Mouse (Mus musculus) C2C12 (cell line): ENCODE results near the gene Mobp. TPM values are rescaled to one million over a fixed set of nuclear protein-coding genes. Genes with fewer than 3 reads are reported as not detected.
A peak's percentile ranks its signal among the peaks of the same experiment; 100 is the strongest.

Source experiments
- H3K27me3 ChIP-seq: one replicate; pipeline ENCODE4 v1.6.1; 2011; ENCODE audit not compliant: control insufficient read depth, insufficient read depth, insufficient read length
- H3K36me3 ChIP-seq: one replicate; pipeline ENCODE4 v1.6.1; 2011; ENCODE audit not compliant: control insufficient read depth, insufficient read depth
- H3K4me3 ChIP-seq: one replicate; pipeline ENCODE4 v1.5.1; 2011; ENCODE audit warnings: mild to moderate bottlenecking, control low read depth; ENCODE audit not compliant: poor library complexity, insufficient read depth, severe bottlenecking
- H3K79me2 ChIP-seq: one replicate; pipeline ENCODE4 v1.6.1; 2011; ENCODE audit not compliant: control insufficient read depth, insufficient read depth
- H3K79me3 ChIP-seq: one replicate; pipeline ENCODE4 v1.6.1; 2011; ENCODE audit warnings: low read depth, control low read depth
- H3ac ChIP-seq: one replicate; pipeline ENCODE3; 2011; ENCODE audit warnings: low read depth; ENCODE audit not compliant: control insufficient read depth, insufficient read length
- CEBPB ChIP-seq: IDR thresholded peaks from one replicate; pipeline ENCODE4 v1.6.1; 2011; ENCODE audit warnings: low read depth, mild to moderate bottlenecking, control low read depth, moderate library complexity
- CTCF ChIP-seq: IDR thresholded peaks from one replicate; pipeline ENCODE4 v1.5.1; 2011; ENCODE audit not compliant: control insufficient read depth, insufficient read depth, insufficient read length
- FOSL1 ChIP-seq: IDR thresholded peaks from one replicate; pipeline ENCODE4 v1.8.0; 2011; ENCODE audit warnings: mild to moderate bottlenecking, low read length; ENCODE audit not compliant: poor library complexity, insufficient read depth, severe bottlenecking
- MAX ChIP-seq: IDR thresholded peaks from one replicate; pipeline ENCODE4 v1.6.1; 2011; ENCODE audit warnings: mild to moderate bottlenecking, control low read depth
- MYOD1 ChIP-seq: IDR thresholded peaks from one replicate; pipeline ENCODE4 v1.6.1; 2011; ENCODE audit warnings: low read depth; ENCODE audit not compliant: control insufficient read depth, insufficient read length
- MYOG ChIP-seq: IDR thresholded peaks from one replicate; pipeline ENCODE4 v1.6.1; 2011; ENCODE audit not compliant: control insufficient read depth, insufficient read length; ENCODE audit errors: extremely low read depth
- USF1 ChIP-seq: IDR thresholded peaks from one replicate; pipeline ENCODE4 v1.6.1; 2011; ENCODE audit warnings: low read depth, mild to moderate bottlenecking, control low read depth, moderate library complexity
- polyA plus RNA-seq: library from polyadenylated mRNA; unstranded; fragments of >200 nt; fragmentation: generic; extraction: Trizol; gene quantifications from one replicate; pipeline ENCODE4 v1.2.1, GENCODE M21; 2012; ENCODE audit warnings: missing spikeins

Gene Mobp
- polyA plus RNA-seq, 1 experiment = not detected

DNA sequence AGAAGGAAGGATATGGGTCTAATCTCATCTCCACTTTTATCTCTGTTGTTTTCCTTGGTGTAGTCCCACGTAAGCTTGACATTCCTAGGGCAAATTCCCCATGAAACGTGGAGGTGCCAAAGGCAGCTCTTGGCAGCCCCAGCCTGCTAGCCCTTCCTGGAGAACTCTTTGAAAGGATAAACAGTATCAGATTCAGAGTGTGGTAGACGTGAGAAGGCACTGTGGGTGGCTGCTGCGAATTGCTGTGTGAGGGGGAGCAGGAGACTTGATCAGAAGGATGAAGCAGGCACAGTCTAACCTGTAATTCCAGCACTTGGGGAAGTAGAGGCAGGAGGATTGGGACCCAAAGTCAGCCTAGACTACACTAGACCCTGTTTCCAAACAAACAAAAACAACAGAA, 51.4 kb downstream of the Mobp start:
- Histone ChIP-seq H3K4me3 (no peak overlapping the region), H3K79me3 (no peaks in the 10 kb centered on the region), H3K79me2 (no peaks in the 10 kb centered on the region), H3K27me3 (peaks cover 42% of the 10 kb centered on the region), H3ac (no peak overlapping the region), H3K36me3 (no peaks in the 10 kb centered on the region)
- TF ChIP-seq FOSL1 = no peak
- TF ChIP-seq MYOG = no peak
- TF ChIP-seq CEBPB = no peak
- no peak for TF ChIP-seq MYOD1
- TF ChIP-seq MAX = no peak
- no peak for TF ChIP-seq USF1
- TF ChIP-seq CTCF = no peak

- H3K27me3 ChIP-seq = peaks cover 40% of the 10 kb centered on the region
- no peak overlapping the region for H3K4me3 ChIP-seq
- H3K79me3 ChIP-seq = no peaks in the 10 kb centered on the region
- TF ChIP-seq MYOD1 = no peak
- H3K36me3 ChIP-seq = no peaks in the 10 kb centered on the region
- no peak overlapping the region for H3ac ChIP-seq
- no peaks in the 10 kb centered on the region for H3K79me2 ChIP-seq
Measured at GRCm38 (mm10) chr9:120201743-120202142, 52.2 kb downstream of the Mobp start.

DNA sequence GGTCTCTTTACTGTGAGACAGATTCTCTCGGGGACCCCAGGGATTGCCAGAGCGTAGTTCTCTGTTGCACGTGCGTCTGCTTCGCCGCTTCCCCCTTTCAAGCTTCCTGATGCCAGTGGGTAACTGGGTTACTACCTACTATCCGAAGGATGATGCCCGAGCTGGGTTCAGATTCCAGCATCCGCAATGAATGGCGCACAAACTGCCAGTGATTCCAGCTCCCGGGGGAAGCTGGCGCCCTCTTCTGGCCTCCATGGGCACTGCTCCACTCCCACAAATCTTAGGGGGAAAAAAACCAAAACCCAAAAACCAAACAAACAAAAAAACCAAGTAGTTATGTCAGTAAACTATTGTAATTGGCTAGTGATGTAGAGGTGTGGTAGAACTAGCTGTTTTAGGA, 53.2 kb downstream of the Mobp start:
- Histone ChIP-seq H3K4me3 (no peak overlapping the region), H3K79me3 (no peaks in the 10 kb centered on the region), H3K27me3 (peaks cover 42% of the 10 kb centered on the region), H3K79me2 (no peaks in the 10 kb centered on the region), H3K36me3 (no peaks in the 10 kb centered on the region), H3ac (no peak overlapping the region)
- TF ChIP-seq MYOD1 (no peak), MAX (no peak), CTCF (no peak), MYOG (no peak), USF1 (no peak), CEBPB (no peak), FOSL1 (no peak)

DNA sequence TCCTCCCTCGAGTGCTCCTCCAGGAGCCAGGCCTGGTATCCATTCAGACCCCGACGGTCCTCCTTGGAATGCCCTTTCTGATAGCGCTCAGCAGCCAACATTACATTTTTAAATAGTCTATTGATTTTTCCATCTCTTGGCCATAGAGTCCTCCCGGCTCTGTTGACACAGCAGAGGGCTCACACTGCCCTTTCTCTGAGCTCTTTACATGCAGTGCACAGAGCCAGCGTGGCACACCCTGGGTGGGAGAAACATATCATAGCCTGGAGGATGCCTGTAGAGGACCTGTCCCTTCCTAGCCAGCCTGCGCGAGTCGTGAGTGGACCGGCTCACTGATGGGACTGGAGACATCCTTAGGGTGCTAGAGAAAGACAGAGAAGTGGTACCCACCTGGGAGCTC, 54.4 kb downstream of the Mobp start:
- Histone ChIP-seq H3K79me2 (no peaks in the 10 kb centered on the region), H3K36me3 (no peaks in the 10 kb centered on the region), H3K4me3 (no peak overlapping the region), H3K27me3 (peaks cover 38% of the 10 kb centered on the region), H3K79me3 (no peaks in the 10 kb centered on the region), H3ac (no peak overlapping the region)
- no peak for TF ChIP-seq USF1
- TF ChIP-seq MYOD1 = no peak

DNA sequence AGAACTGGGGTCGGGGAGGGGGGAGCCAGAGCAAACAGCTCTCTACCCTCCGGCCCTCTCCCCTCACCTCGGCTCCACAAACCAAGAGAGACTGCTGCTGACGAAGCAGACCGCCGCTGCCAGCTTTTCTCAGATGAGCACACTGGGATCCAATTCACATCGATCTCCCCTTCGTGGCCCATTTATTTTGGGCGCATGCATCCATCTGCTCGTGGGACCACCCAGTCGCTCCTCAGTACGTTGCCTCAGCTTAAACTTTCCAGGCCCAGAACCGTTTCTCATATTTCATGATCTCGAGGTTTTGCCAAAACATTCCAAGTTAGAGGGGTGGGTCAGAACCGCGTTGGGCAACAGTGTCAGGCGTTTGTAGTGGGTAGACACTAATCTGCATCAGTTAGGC, 57.4 kb downstream of the Mobp start:
- Histone ChIP-seq H3ac (no peak overlapping the region), H3K4me3 (no peak overlapping the region), H3K79me3 (no peaks in the 10 kb centered on the region), H3K36me3 (no peaks in the 10 kb centered on the region), H3K79me2 (no peaks in the 10 kb centered on the region), H3K27me3 (peaks cover 24% of the 10 kb centered on the region)
- TF ChIP-seq MYOD1 = no peak
- no peak for TF ChIP-seq CEBPB
- no peak for TF ChIP-seq MAX

DNA sequence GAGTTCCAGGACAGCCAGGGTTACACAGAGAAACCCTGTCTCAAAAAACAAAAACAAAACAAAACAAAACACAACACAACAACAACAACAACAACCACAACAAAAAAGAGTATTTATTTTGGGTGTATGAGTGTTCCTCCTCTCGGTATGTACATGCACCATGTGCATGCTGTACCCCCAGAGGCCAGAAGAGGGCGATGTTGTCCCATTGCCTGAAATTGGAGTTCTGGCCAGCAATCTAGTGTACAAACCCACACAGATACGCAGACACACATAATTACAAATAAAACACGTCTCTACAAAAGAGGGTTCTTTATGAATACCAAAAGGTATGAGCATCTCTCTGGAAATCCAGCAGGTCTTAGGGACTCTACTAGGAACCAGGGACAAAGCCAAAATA, 60.6 kb downstream of the Mobp start:
- TF ChIP-seq FOSL1 (no peak), USF1 (no peak), MAX (peak; percentile 33), CEBPB (no peak), MYOD1 (no peak), MYOG (no peak), CTCF (peak; percentile 57)
- Histone ChIP-seq H3K4me3 (no peak overlapping the region), H3K36me3 (no peaks in the 10 kb centered on the region), H3ac (no peak overlapping the region), H3K27me3 (peaks cover 13% of the 10 kb centered on the region), H3K79me2 (no peaks in the 10 kb centered on the region), H3K79me3 (no peaks in the 10 kb centered on the region)

- no peaks in the 10 kb centered on the region for H3K36me3 ChIP-seq
- no peaks in the 10 kb centered on the region for H3K79me2 ChIP-seq
- peaks cover 13% of the 10 kb centered on the region for H3K27me3 ChIP-seq
- no peak for TF ChIP-seq CEBPB
- no peak for TF ChIP-seq FOSL1
- no peak for TF ChIP-seq USF1
- no peak for TF ChIP-seq MYOG
- TF ChIP-seq CTCF = no peak
- TF ChIP-seq MAX = no peak
- TF ChIP-seq MYOD1 = no peak
- no peak overlapping the region for H3ac ChIP-seq
- H3K4me3 ChIP-seq = no peak overlapping the region
- no peaks in the 10 kb centered on the region for H3K79me3 ChIP-seq
Measured at GRCm38 (mm10) chr9:120210865-120211264, 61.4 kb downstream of the Mobp start.
